Comparison of ENCODE assay signal across 7 mouse cellular contexts in the genomic region with DNA sequence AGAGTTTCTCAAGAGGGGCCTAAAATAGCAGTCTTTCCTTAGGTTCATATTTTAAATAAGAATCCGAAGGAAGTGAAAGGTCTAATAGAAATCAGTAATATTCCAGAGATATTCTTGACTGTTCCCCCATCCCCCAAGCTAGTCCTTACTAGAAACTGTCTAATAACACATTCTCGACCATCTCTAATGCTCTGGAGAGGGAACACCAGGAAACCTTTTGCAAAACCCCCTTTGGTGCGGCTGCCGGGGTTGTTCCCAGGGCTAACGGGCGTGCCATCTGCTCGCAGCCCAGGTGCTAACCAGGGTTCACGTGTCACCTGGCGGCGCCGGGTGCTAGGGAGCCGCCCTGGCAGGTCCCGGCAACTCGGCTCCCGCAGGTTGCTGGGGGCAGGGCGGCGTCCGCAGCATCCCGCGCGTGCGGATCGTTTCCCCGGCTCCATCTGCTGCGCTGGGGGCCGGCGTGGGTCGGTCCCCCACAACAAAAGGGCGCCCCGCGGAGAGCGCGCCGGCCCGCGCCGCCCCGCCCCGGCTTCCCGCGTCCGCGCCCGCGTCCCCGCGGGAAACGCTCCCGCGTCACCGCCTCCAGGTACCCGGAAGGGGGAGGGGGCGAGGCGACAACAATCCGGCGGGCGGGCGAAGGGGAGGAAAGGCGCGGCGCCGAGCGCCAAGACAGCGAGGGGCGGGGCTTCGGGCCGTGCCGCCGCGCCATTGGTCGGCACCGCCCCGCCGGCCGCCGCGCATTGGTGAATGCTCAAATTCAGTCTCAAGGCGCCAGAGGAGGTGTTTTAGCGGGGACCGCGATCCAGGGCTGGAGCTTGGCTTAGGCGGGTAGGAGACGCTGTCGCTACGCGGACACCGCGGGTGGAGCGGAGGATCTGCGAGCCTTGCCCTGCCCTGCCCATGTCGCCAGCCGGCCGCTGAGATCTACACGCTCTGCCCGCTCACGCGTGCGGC. TPM values are rescaled to one million over a fixed set of nuclear protein-coding genes. Genes with fewer than 3 reads are reported as not detected.
DNase-seq lines count a peak whose midpoint lies in the region; ATAC-seq and TF ChIP-seq lines count a peak whose summit lies in the region.

A gene (plus strand): TSS at position 754 of the 954 bp plus-strand sequence.

- peak; percentile 94 for DNase-seq in adrenal gland, postnatal 10 days
- peak; percentile 91 for DNase-seq in embryo, embryonic 9.5 days (ENCODE audit: extremely low spot score)
- DNase-seq in kidney, adult 11 months, result peak; percentile 81
- DNase-seq in spleen, adult 2 months (ENCODE audit: low read depth in 1 of 2, low spot score in 2 of 2), result peak; percentile 57 to 84

- H3K4me3 ChIP-seq in limb, embryonic 12.5 days (replicated peaks), result peak within 1 kb of the TSS; percentile 81
- H3K4me3 ChIP-seq in midbrain, embryonic 15.5 days, result peak within 1 kb of the TSS; percentile 63
- H3K4me3 ChIP-seq in spleen, adult 2 months (ENCODE audit: extremely low read depth, insufficient read depth, insufficient read length), result peak within 1 kb of the TSS; percentile 98

- peak within 1 kb of the TSS; percentile 89 for H3K27ac ChIP-seq in limb, embryonic 12.5 days
- peak within 1 kb of the TSS; percentile 85 for H3K27ac ChIP-seq in midbrain, embryonic 15.5 days
- H3K27ac ChIP-seq in spleen, adult 2 months (ENCODE audit: insufficient read depth, low read length), result no peak within 1 kb of the TSS

- peaks cover 25% of the 10 kb centered on the region for H3K36me3 ChIP-seq in limb, embryonic 12.5 days
- no peaks in the 10 kb centered on the region for H3K36me3 ChIP-seq in midbrain, embryonic 15.5 days (replicated peaks)
- H3K36me3 ChIP-seq in spleen, adult 2 months (ENCODE audit: control insufficient read depth, insufficient read depth, low read length), result no peaks in the 10 kb centered on the region

- no peak for TF ChIP-seq POLR2A in spleen, adult 2 months (IDR thresholded peaks at IDR 0.05; ENCODE audit: low read depth, low read length)

- peak within 1 kb of the TSS; percentile 83 for H3K9ac ChIP-seq in limb, embryonic 12.5 days (replicated peaks)
- H3K9ac ChIP-seq in midbrain, embryonic 15.5 days, result peak within 1 kb of the TSS; percentile 83

- H3K4me1 ChIP-seq in limb, embryonic 12.5 days (replicated peaks), result peaks cover 13% of the 10 kb centered on the region
- peaks cover 19% of the 10 kb centered on the region for H3K4me1 ChIP-seq in midbrain, embryonic 15.5 days
- peaks cover 5% of the 10 kb centered on the region; the same call in 1 of the 2 replicates for H3K4me1 ChIP-seq in spleen, adult 2 months (ENCODE audit: control insufficient read depth, insufficient read depth, insufficient read length)

- ATAC-seq in granulocyte monocyte progenitor cell, adult 5-6 weeks (replicated peaks; ENCODE audit: poor library complexity, severe bottlenecking), result peak; percentile 97
- peak; percentile 96 for ATAC-seq in limb, embryonic 12.5 days (ENCODE audit: insufficient number of reproducible peaks, insufficient read depth, low FRiP score, low TSS enrichment, low read depth)
- peak; percentile 98 for ATAC-seq in midbrain, embryonic 15.5 days (replicated peaks)

- H3K27me3 ChIP-seq in limb, embryonic 12.5 days, result no peaks in the 10 kb centered on the region
- H3K27me3 ChIP-seq in midbrain, embryonic 15.5 days (replicated peaks), result no peaks in the 10 kb centered on the region
- peaks cover 7% of the 10 kb centered on the region; the same call in 1 of the 2 replicates for H3K27me3 ChIP-seq in spleen, adult 2 months (ENCODE audit: control insufficient read depth, insufficient read depth, low read length)

- no peak for TF ChIP-seq CTCF in spleen, adult 2 months (IDR thresholded peaks at IDR 0.05; ENCODE audit: extremely low read depth, insufficient read depth, insufficient read length, insufficient replicate concordance)

- peak within 1 kb of the TSS; percentile 78 for H3K4me2 ChIP-seq in limb, embryonic 12.5 days
- peak within 1 kb of the TSS; percentile 84 for H3K4me2 ChIP-seq in midbrain, embryonic 15.5 days

- 1% methylated on average over 90 of the region's 98 CpGs for WGBS in limb, embryonic 12.5 days
- WGBS in midbrain, embryonic 15.5 days, result 1% methylated on average over 70 of the region's 98 CpGs
- WGBS in spleen, adult 2 months, result 1% methylated on average over 81 of the region's 98 CpGs

- no peaks in the 10 kb centered on the region for H3K9me3 ChIP-seq in limb, embryonic 12.5 days
- no peaks in the 10 kb centered on the region for H3K9me3 ChIP-seq in midbrain, embryonic 15.5 days

RNA-seq across cellular contexts. Expression of the gene that starts here (rescaled TPM):
- total RNA-seq in adrenal gland, postnatal 10 days (2021), result 1 to 10 TPM; 6.4 to 9.9 TPM
- 7.5 and 12.5 TPM in 2 replicates for total RNA-seq in granulocyte monocyte progenitor cell, adult 5-6 weeks (2014; fragmentation: Nextera tagmentation)
- 5.0 and 5.8 TPM in 2 replicates for total RNA-seq in granulocyte monocyte progenitor cell, adult 5-6 weeks (2017)
- polyA plus RNA-seq in limb, embryonic 12.5 days (2016; fragmentation: Nextera tagmentation; extraction: Ambion mirVana), result 34.5 and 34.9 TPM in 2 replicates
- polyA plus RNA-seq in midbrain, embryonic 15.5 days (2015; fragmentation: Nextera tagmentation; extraction: Ambion mirVana), result 6.1 and 7.1 TPM in 2 replicates
- polyA plus RNA-seq in spleen, adult 2 months (2012; rRNA removed), result 0.69 and 1.7 TPM in 2 replicates
